Mouse (Mus musculus) neural tube, embryonic 14.5 days (tissue): ENCODE results near the gene Olfr625-ps1. TPM values are rescaled to one million over a fixed set of nuclear protein-coding genes. Genes with fewer than 3 reads are reported as not detected.
"Not testable (repeated sequence)": the region's sequence is repeated elsewhere in the genome, so short reads cannot be mapped to it uniquely, and the experiment has no call there.

Source experiments
- ATAC-seq: fragments of 200-750 bp; cut with Nextera tagmentation; 2 replicates; pipeline ENCODE4 v1.8.0; 2017; ENCODE audit warnings: low read depth, mild to moderate bottlenecking, moderate TSS enrichment, moderate library complexity
- H3K27ac ChIP-seq: fragments of 300-500 bp; sonication (generic); 2 replicates; pipeline ENCODE4 v1.5.1; 2014; ENCODE audit warnings: low read depth, mild to moderate bottlenecking, control low read depth, low read length, moderate library complexity, mixed read lengths
- H3K27me3 ChIP-seq: fragments of 300-500 bp; sonication (generic); 2 replicates; pipeline ENCODE4 v1.6.1; 2014; ENCODE audit warnings: low read length; ENCODE audit not compliant: control insufficient read depth, insufficient read depth
- H3K36me3 ChIP-seq: fragments of 300-500 bp; sonication (generic); 2 replicates; pipeline ENCODE4 v1.6.1; 2014; ENCODE audit warnings: low read length, mixed read lengths; ENCODE audit not compliant: control insufficient read depth, insufficient read depth
- H3K4me1 ChIP-seq: fragments of 300-500 bp; sonication (generic); 2 replicates; pipeline ENCODE4 v1.6.1; 2014; ENCODE audit warnings: low read length; ENCODE audit not compliant: control insufficient read depth, insufficient read depth
- H3K4me2 ChIP-seq: fragments of 300-500 bp; sonication (generic); 2 replicates; pipeline ENCODE4 v1.6.1; 2014; ENCODE audit warnings: mild to moderate bottlenecking, low read depth, low read length, control low read depth
- H3K4me3 ChIP-seq: fragments of 300-500 bp; sonication (generic); 2 replicates; pipeline ENCODE4 v1.5.1; 2014; ENCODE audit warnings: low read depth, low read length, control low read depth, mixed read lengths
- H3K9ac ChIP-seq: fragments of 300-500 bp; sonication (generic); replicated peaks from 2 replicates; pipeline ENCODE4 v1.6.1; 2014; ENCODE audit warnings: low read depth, mild to moderate bottlenecking, control low read depth, low read length, mixed read lengths
- H3K9me3 ChIP-seq: fragments of 300-500 bp; sonication (generic); 2 replicates; pipeline ENCODE4 v1.6.1; 2016; ENCODE audit warnings: low read length; ENCODE audit not compliant: control insufficient read depth
- WGBS: fragments of 180-500 bp; shearing (Covaris S2); extraction: QIAGEN DNeasy Blood & Tissue Kit; methylation state at CpG from one replicate; pipeline ENCODE4 v1.1.7; 2014; 5-methylcytosine and 5-hydroxymethylcytosine counted together
- polyA plus RNA-seq: library from polyadenylated mRNA; unstranded; fragments of >200 nt; fragmentation: Nextera tagmentation; extraction: Ambion mirVana; gene quantifications from 2 replicates; pipeline ENCODE4 v1.2.1, GENCODE M21; 2014

Gene Olfr625-ps1
- polyA plus RNA-seq, 1 experiment from 2014 or later: not detected

GRCm38 (mm10) chr7:103716398-103716797, 33.9 kb downstream of the Olfr625-ps1 start:
- not testable (repeated sequence) for H3K4me2 ChIP-seq, H3K4me1 ChIP-seq, H3K9ac ChIP-seq, H3K27ac ChIP-seq, H3K27me3 ChIP-seq, H3K9me3 ChIP-seq, H3K36me3 ChIP-seq, ATAC-seq, H3K4me3 ChIP-seq
- WGBS: 96% methylated on average over 1 of the region's 1 CpGs

GRCm38 (mm10) chr7:103730074-103730473, 47.6 kb downstream of the Olfr625-ps1 start, which contains the start of gene Olfr628:
TSS of gene Olfr628 (plus strand) at chr7:103730374.
- H3K4me3 ChIP-seq: no peak within 1 kb of the TSS
- H3K9me3 ChIP-seq: no peaks in the 10 kb centered on the region
- H3K4me1 ChIP-seq: no peaks in the 10 kb centered on the region
- no peak within 1 kb of the TSS for H3K27ac ChIP-seq
- no peak within 1 kb of the TSS for H3K9ac ChIP-seq
- no peak for ATAC-seq
- WGBS: 94% methylated on average over 1 of the region's 1 CpGs
- H3K36me3 ChIP-seq: no peaks in the 10 kb centered on the region
- no peaks in the 10 kb centered on the region for H3K27me3 ChIP-seq
- no peak within 1 kb of the TSS for H3K4me2 ChIP-seq

Other genes starting within 250 kb of the Olfr625-ps1 start
- gene Olfr605, start 237.3 kb upstream of the Olfr625-ps1 start, polyA plus RNA-seq: not detected in 2 replicates
- not detected in 2 replicates for gene Olfr606, start 233.7 kb upstream of the Olfr625-ps1 start, polyA plus RNA-seq
- gene Olfr607, start 218.6 kb upstream of the Olfr625-ps1 start, polyA plus RNA-seq: not detected in 2 replicates
- not detected in 2 replicates for gene Olfr608, start 212.8 kb upstream of the Olfr625-ps1 start, polyA plus RNA-seq
- gene Olfr609, start 184.7 kb upstream of the Olfr625-ps1 start, polyA plus RNA-seq: not detected in 2 replicates
- not detected in 2 replicates for gene Olfr610, start 170.6 kb upstream of the Olfr625-ps1 start, polyA plus RNA-seq
- not detected in 2 replicates for gene Olfr611, start 161.9 kb upstream of the Olfr625-ps1 start, polyA plus RNA-seq
- gene Olfr612, start 140.0 kb upstream of the Olfr625-ps1 start, polyA plus RNA-seq: not detected in 2 replicates
- not detected in 2 replicates for gene Olfr613, start 134.6 kb upstream of the Olfr625-ps1 start, polyA plus RNA-seq
- gene Olfr615, start 126.6 kb upstream of the Olfr625-ps1 start, polyA plus RNA-seq: not detected in 2 replicates
- gene Olfr616, start 113.6 kb upstream of the Olfr625-ps1 start, polyA plus RNA-seq: not detected in 2 replicates
- gene Olfr617, start 109.7 kb upstream of the Olfr625-ps1 start, polyA plus RNA-seq: not detected in 2 replicates
- gene Olfr618, start 92.6 kb upstream of the Olfr625-ps1 start, polyA plus RNA-seq: not detected in 2 replicates
- not detected in 2 replicates for gene Olfr619, start 82.1 kb upstream of the Olfr625-ps1 start, polyA plus RNA-seq
- not detected in 2 replicates for gene Olfr620, start 70.2 kb upstream of the Olfr625-ps1 start, polyA plus RNA-seq
- not detected in 2 replicates for gene Olfr622, start 40.0 kb upstream of the Olfr625-ps1 start, polyA plus RNA-seq
- not detected in 2 replicates for gene Olfr623, start 19.0 kb upstream of the Olfr625-ps1 start, polyA plus RNA-seq
- gene Olfr624, start 11.5 kb upstream of the Olfr625-ps1 start, polyA plus RNA-seq: not detected in 2 replicates
- not detected in 2 replicates for gene Olfr243, start 32.0 kb downstream of the Olfr625-ps1 start, polyA plus RNA-seq
- not detected in 2 replicates for gene Olfr628, start 47.7 kb downstream of the Olfr625-ps1 start, polyA plus RNA-seq
- gene Olfr629, start 62.2 kb downstream of the Olfr625-ps1 start, polyA plus RNA-seq: not detected in 2 replicates
- gene Olfr630, start 74.6 kb downstream of the Olfr625-ps1 start, polyA plus RNA-seq: not detected in 2 replicates
- not detected in 2 replicates for gene Olfr69, start 88.9 kb downstream of the Olfr625-ps1 start, polyA plus RNA-seq
- gene Olfr68, start 97.0 kb downstream of the Olfr625-ps1 start, polyA plus RNA-seq: not detected in 2 replicates
- gene Olfr67, start 109.1 kb downstream of the Olfr625-ps1 start, polyA plus RNA-seq: not detected in 2 replicates
- 1,217 and 1,461 TPM in 2 replicates for gene Hbb-bt, start 131.3 kb downstream of the Olfr625-ps1 start, polyA plus RNA-seq
- gene Hbb-bs, start 145.4 kb downstream of the Olfr625-ps1 start, polyA plus RNA-seq: 2,922 and 4,105 TPM in 2 replicates
- not detected in 2 replicates for gene Hbb-bh2, start 157.8 kb downstream of the Olfr625-ps1 start, polyA plus RNA-seq
- 1.5 and 5.1 TPM in 2 replicates for gene Hbb-bh1, start 160.4 kb downstream of the Olfr625-ps1 start, polyA plus RNA-seq
- 261 and 1,449 TPM in 2 replicates for gene Hbb-y, start 170.5 kb downstream of the Olfr625-ps1 start, polyA plus RNA-seq
- not detected in 2 replicates for gene Olfr66, start 203.5 kb downstream of the Olfr625-ps1 start, polyA plus RNA-seq
- gene Olfr64, start 211.8 kb downstream of the Olfr625-ps1 start, polyA plus RNA-seq: not detected in 2 replicates
- not detected in 2 replicates for gene Olfr65, start 220.8 kb downstream of the Olfr625-ps1 start, polyA plus RNA-seq
- gene Olfr631, start 246.1 kb downstream of the Olfr625-ps1 start, polyA plus RNA-seq: not detected in 2 replicates